Mouse (Mus musculus) ovary, adult 18-20 months (tissue): ENCODE measurements around the gene D430042O09Rik.

Source experiments
- DNase-seq: peaks from one replicate; pipeline ENCODE4 v3.0.0; 2022; ENCODE audit warnings: low spot score, mixed read lengths

Gene D430042O09Rik

DNA sequence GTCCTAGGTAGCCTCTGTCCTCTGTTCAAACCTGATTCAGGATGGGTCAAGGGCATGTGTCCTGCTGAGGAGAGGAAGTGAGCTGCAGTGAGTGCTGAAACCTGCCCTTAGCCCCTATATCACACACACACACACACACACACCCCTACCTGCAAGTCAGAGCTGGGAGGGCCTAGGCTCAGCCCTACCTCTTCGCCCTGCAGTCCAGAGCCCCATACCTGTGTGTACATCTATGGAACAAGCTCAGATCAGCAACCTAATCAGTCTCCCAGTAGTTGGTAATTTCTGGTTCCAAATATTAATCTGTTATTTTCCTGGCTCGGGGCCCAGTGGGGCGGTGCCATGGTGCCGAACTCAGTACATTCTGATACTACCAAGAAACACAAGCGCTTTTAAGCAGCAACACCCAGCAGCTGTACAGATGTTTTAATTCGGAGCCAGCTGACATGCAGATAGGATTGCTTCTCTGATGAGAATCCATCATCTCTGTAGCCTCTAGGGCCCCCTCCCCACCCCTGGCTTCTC lies 166.3 kb downstream of the D430042O09Rik start:
- DNase-seq = no peak

DNA sequence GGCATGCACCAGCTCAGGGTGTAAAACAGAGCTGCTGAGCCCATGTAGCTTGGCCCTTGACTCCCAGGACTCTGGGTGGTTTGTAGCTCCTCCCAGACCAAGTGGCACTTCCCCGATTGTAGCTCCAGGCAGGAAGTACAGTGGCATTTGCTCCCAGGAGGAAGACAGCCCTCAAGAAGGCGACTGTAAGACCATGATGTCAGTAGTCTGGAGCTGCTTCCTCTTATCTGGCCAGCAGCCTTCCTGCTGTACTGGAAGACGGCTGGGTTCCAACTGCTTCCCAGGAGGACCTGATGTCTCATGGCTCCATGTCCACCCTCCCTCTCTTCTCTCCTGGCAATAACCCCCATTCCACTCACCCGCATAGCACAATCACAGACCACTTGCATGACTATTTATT lies 170.4 kb downstream of the D430042O09Rik start:
- no peak for DNase-seq

DNA sequence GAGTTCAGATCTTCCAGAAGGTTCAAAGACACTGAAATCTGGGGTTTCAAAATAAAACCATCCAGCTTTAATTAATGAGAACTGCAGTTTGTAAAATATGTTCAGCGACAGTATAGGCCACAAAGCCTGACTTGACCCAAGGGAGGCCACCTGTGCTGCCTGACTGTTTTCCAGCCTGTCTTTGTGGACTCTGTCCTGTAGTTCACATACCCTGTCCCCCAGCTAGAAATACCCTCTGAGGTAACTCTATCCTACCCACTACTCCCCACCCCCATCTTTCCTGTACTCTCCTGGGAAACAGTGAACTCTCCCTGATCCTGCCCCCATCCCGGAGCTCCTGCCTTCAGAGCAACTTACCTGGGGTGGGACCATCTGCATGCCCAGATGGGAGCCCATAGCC lies 175.5 kb downstream of the D430042O09Rik start:
- DNase-seq = no peak

DNA sequence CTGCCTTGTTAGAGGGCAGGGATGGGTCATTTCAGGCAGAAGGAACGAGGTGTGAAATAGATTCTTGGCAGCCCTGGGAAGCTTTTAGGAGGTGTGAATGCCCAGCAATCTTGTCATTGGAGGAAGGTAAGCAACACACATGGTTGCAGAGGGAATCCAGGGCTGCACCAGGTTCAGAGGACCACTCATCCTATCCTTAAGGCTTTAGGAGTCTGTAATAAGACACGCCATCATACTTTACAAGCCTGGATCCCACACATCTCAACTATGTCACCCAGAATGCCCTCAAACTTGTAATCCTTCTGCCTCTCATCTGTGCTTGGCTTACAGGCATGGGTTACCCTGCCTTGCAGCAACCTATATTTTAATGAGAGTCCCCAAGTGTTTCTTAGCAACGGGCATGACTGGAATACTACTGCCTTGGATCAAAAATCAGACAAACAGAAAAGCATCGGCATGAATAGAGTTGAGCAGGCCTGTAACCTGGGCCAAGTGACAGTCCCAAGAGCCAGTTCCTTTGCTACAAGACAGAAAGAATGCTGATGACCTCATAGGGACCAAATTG lies 178.5 kb downstream of the D430042O09Rik start:
- no peak for DNase-seq

DNA sequence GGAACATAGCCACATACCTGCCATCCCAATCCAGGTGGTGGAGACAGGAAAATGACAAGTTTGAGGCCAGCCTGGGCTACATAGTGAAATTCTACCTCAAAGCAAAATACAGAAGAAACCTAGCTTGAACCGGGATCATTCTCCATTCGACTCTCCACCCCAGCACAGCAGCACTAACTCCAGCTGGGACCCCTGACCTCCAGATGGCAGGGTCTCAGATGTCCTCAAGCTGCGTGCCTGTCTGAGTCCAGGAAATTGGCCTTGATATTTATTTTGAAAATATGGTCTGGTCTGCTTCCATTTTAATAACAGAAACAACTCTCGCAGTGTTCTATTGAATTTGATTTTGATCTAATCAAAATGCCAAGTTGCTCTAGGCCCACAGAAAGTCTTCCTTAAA lies 179.4 kb downstream of the D430042O09Rik start:
- DNase-seq = no peak

DNA sequence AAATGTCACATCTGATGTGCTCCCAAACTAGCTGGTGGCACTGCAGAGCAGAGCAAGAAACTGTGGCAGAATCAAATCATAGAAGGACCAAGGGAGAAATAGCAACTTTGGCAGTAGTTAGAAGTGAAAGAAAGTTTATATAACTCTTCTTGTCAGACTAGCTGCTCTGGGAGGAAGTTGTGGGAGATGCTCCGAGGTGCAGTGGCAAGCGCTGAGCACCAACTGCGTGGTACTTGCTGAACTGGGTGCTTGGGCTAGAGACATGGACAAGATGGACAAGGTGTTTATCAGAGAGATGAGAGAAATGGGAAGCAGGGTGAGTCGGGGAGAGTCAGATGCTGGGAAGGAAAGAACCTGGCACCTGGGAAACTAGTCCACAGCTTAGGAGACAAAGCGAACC lies 180.1 kb downstream of the D430042O09Rik start:
- no peak for DNase-seq

DNA sequence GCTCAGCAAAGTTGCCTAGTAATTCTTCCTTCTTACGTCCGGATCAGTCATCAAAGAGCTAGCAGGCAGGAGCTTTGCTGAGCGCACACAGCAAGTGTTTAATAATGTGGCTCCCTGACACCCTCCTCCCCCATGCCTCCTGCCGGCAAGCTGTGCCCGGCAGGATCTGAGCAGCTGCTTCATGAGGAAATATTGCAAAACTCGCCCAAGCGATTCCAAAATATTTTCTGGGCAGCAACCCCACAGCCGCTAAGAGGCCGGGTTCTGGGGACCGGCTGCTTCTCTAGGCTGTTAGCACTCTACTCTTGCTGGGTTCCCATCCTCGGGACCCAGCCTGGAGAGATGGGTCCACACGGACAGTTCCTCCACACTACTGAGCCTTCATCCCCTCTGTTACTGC lies 180.7 kb downstream of the D430042O09Rik start:
- no peak for DNase-seq

DNA sequence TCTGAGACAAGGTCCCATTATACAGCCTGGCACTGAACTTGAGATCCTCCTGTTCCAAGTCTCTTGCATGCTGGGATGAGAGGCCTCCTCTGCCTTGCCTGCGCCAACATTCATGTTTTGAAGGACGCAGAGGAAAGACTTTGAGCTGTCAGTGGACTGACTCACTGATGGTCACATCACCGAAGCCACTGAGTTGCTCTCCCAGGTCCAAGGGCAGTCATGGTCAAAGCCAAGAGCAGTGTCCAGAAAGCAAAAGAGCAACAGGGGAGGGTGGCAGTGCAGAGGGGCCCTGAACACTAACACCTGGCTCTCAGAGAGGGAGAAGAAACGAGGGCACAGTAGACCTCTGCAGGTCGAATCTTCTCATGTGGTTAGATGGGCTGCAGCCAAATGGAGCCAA lies 185.9 kb downstream of the D430042O09Rik start:
- no peak for DNase-seq

DNA sequence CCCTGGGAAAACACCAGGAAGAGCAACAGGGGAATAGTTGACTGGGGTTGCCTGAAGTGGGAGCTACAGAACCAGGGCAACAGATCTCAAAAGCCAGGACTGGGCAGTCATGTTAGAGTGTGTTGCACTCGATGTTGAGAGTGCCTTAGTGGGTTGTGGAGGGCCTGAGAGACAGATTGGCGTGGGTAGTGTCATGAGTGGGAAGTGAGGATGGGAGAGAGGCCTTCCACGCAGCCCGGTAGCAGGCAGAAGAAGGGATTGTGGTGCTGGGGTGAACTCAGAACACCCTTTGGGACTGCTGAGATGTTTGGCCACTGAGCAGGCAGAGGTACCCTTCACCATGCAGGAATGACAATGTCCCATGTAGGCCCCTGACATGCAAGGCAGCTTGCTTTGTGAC lies 189.4 kb downstream of the D430042O09Rik start:
- no peak for DNase-seq

DNA sequence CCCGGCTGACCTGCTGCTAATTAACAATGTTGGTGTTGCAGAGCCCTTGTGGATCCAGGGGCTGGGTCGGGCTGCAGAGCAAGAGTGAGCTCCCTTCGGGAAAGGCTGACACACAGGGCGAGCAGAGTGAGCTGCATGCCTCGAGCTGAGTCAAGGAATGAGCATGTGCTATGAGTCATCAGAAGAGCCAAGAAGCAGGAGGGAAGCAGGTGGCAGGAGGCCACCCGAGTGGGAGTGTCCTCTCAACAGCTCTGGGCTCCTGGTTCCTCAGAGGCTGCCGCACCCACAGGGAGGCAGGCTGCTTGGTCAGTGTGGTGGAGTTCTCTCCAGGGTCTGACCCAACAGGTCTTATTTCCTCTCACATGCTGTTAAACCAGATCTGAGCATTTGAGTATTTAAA lies 191.3 kb downstream of the D430042O09Rik start:
- peak; percentile 78 for DNase-seq

DNA sequence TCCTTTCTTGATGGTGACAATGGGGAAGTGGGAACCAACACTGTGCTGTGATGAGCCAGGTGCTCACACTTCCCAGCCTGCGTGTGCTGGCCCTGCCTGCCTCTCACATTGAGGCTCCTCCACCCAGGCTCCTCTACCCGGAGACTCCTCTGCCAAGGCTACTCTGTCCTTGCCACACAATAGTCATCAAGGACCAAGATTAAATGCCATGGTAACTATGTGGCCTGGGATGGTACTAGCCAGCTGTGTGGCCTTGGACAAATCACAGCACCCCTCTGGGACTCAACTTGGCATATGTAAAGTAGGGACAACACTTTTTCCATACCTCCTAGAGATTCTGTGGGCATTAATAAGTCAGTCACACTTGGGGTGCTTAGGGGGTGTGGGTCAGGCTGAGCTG lies 192.2 kb downstream of the D430042O09Rik start:
- peak; percentile 82 for DNase-seq

DNA sequence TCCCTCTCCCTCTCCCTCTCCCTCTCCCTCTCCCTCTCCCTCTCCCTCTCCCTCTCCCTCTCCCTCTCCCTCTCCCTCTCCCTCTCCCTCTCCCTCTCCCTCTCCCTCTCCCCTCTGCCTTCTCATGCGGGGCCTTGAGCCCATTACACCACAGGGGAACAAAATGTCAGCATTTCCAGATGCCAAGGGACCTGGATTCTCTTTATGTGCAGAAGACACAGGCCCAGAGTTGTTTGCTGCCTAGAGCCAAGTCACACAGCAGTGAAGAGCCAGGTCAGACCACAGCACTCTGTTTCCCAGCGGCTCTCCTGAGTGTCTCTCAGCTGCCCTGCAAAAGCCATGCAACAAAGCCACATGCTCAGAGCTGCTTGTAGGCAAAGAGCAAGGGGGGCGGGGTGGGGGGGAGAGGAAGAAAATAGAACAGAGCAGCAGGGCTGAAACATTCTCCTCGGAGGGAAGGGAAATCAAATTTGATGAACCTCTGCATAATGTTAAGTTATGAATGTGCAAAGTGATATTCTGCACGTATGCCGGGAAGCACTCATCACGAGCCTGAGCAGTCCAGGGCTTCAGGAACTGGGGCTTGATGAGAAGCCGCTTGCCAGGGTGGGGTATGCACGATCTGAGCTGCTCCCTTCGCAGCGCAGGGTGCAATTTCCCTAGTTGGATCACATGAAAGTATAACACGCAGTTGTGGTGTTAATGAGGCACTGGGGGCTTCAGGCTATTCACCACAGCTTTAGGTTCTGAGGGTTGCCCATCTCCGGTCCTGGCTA lies 192.9 kb downstream of the D430042O09Rik start:
- DNase-seq = no peak

DNA sequence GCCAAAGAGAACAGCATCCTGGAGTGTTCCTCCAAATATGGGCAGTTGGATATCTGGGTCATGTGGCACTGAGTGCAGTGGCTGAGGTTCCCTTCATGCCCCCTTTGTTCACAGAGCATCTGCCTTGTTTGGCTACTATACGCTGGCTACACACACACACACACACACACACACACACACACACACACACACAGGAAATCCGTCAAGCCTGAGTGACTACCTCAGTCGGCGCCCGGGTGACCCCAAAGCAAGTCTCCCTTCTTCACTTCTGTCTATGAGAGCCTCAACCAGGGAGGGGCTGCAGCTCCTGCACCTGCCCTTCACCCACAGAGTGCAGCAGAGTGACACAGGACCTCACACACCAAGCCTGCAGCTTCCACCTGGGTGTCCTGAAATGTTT lies 213.1 kb downstream of the D430042O09Rik start:
- no peak for DNase-seq

DNA sequence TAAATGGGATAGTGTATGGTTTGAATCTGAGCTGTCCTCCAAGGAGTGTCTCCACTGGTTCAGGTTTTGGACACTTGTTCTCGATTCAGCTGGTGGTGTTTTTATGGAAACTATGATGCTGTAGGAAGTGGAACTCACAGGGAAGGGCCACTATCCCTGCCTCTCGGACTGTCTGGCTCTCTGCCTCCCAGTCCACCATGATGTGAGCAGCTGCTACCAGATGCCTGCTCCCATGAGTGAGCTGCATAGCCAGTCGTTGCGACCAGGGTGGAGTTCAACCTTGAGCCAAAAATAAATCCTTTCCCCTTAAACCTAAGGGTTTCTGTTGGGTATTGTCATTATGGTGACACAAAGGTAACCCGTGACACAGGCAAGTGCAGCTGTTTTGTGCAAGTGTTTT lies 216.4 kb downstream of the D430042O09Rik start:
- no peak for DNase-seq
